Mouse (Mus musculus): ENCODE data around the gene Asic2.

- TF ChIP-seq TAL1 (IDR thresholded peaks at IDR 0.05; ENCODE audit: low read length) (no peak), GATA1 (IDR thresholded peaks at IDR 0.05; ENCODE audit: low read length) (no peak)
Measured at GRCm38 (mm10) chr11:81764778-81765177, 203.5 kb downstream of the Asic2 start.
